25 mouse cellular contexts compared by ENCODE assay signal in genomic region chr13:90926125-90926765, GRCm38 (mm10). TPM values are rescaled to one million over a fixed set of nuclear protein-coding genes. Genes with fewer than 3 reads are reported as not detected.
A peak's percentile ranks its signal among the peaks of the same experiment; 100 is the strongest.
DNase-seq lines count a peak whose midpoint lies in the region; ATAC-seq lines count a peak whose summit lies in the region.
"Had no signal": no experiment of that assay in that cellular context is flagged by ENCODE, and none has a peak within 500 bp of the region (broad histone marks: within the 10 kb centered on the region; RNA-seq: fewer than 3 reads in every experiment).

No protein-coding gene starts in this region.

- H3K4me1 ChIP-seq in liver, embryonic 15.5 days (replicated peaks) = peaks cover 33% of the 10 kb centered on the region
- H3K4me1 ChIP-seq: limb, embryonic 13.5 days had no signal

- no peak overlapping the region for H3K4me3 ChIP-seq in liver, embryonic 15.5 days (replicated peaks)
- H3K4me3 ChIP-seq: embryonic facial prominence, embryonic 13.5 days; gastrocnemius, adult 2 months; heart, embryonic 12.5 days; hindbrain, embryonic 12.5 days; limb, embryonic 13.5 days; midbrain, embryonic 15.5 days; neural tube, embryonic 13.5 days had no signal

- H3K27me3 ChIP-seq in liver, embryonic 15.5 days = no peaks in the 10 kb centered on the region
- H3K27me3 ChIP-seq: embryonic facial prominence, embryonic 13.5 days; heart, embryonic 12.5 days; hindbrain, embryonic 12.5 days; limb, embryonic 13.5 days; midbrain, embryonic 15.5 days; neural tube, embryonic 13.5 days had no signal

- 33% methylated on average over 7 of the region's 7 CpGs for WGBS in liver, embryonic 15.5 days (ENCODE audit: insufficient replicate concordance)

- peak overlapping the region; percentile 38; the same call in 1 of the 2 replicates for H3K27ac ChIP-seq in liver, embryonic 15.5 days (replicated peaks)
- H3K27ac ChIP-seq: embryonic facial prominence, embryonic 13.5 days; gastrocnemius, adult 2 months; hindbrain, embryonic 12.5 days; limb, embryonic 13.5 days; midbrain, embryonic 15.5 days; neural tube, embryonic 13.5 days had no signal

- H3K9me3 ChIP-seq in liver, embryonic 15.5 days (replicated peaks) = no peaks in the 10 kb centered on the region
- H3K9me3 ChIP-seq: embryonic facial prominence, embryonic 13.5 days; heart, embryonic 12.5 days; hindbrain, embryonic 12.5 days; limb, embryonic 13.5 days; midbrain, embryonic 15.5 days; neural tube, embryonic 13.5 days had no signal

- peaks cover 25% of the 10 kb centered on the region for H3K36me3 ChIP-seq in liver, embryonic 15.5 days (replicated peaks)

- ATAC-seq in liver, embryonic 15.5 days (ENCODE audit: insufficient read depth) = no peak
- ATAC-seq in inflammation-experienced regulatory T-cells, adult 6 months = no peak
- ATAC-seq: forebrain, embryonic 14.5 days; midbrain, embryonic 15.5 days had no signal

- no peak overlapping the region for H3K9ac ChIP-seq in liver, embryonic 15.5 days
- H3K9ac ChIP-seq: embryonic facial prominence, embryonic 13.5 days; heart, embryonic 12.5 days; hindbrain, embryonic 12.5 days; limb, embryonic 13.5 days; midbrain, embryonic 15.5 days; neural tube, embryonic 13.5 days had no signal

- peak; percentile 39 for DNase-seq in 416B (ENCODE audit: low read depth)
- DNase-seq in A20 (ENCODE audit: low read depth, low spot score) = peak; percentile 13
- DNase-seq in ZHBTc4 (ENCODE audit: low read depth, low spot score) = peak; percentile 51
- DNase-seq in adipocyte (ENCODE audit: low spot score) = no peak
- no peak for DNase-seq in cerebellum, postnatal 10 days
- DNase-seq: adrenal gland, postnatal 14 days; cerebellum, adult 8-10 months; gastrocnemius, adult 2 months; heart, postnatal 14 days; kidney, adult 8-10 months; kidney, postnatal 14 days; lung, adult 18-20 months; lung, postnatal 14 days; retina, postnatal 1 day had no signal

- no peak overlapping the region for H3K4me2 ChIP-seq in liver, embryonic 15.5 days
- H3K4me2 ChIP-seq: embryonic facial prominence, embryonic 13.5 days; heart, embryonic 12.5 days; hindbrain, embryonic 12.5 days; limb, embryonic 13.5 days; midbrain, embryonic 15.5 days; neural tube, embryonic 13.5 days had no signal

RNA-seq across cellular contexts. Expression of gene Rps23, which starts 3.5 kb away (rescaled TPM):
- polyA plus RNA-seq in liver, embryonic 15.5 days (2015; fragmentation: Nextera tagmentation; extraction: Ambion mirVana) = 88.4 and 121 TPM in 2 replicates
- 1,000 to 10,000 TPM in 2 of 3 experiments, 100 to 1,000 TPM in 1; 794 to 1,408 (median 1,278) TPM for polyA plus RNA-seq in inflammation-experienced regulatory T-cells, adult 6 months (2017; shearing (Covaris generic))

RNA-seq across cellular contexts. Expression of gene Atp6ap1l, which starts 21.1 kb away (rescaled TPM):
- polyA plus RNA-seq in liver, embryonic 15.5 days (2015; fragmentation: Nextera tagmentation; extraction: Ambion mirVana) = 0.08 and 0.28 TPM in 2 replicates
- not detected for polyA plus RNA-seq in inflammation-experienced regulatory T-cells, adult 6 months (2017; shearing (Covaris generic))
- polyA plus RNA-seq: embryonic facial prominence, embryonic 13.5 days; intestine, embryonic 14.5 days; spleen, adult 2 months had no signal

Comparison
In these comparisons a context has a peak if more than half of its experiments do, and no peak if none do; other contexts are left out.
1. DNase-seq: peak in 416B (single experiment), A20 (single experiment) and ZHBTc4 (single experiment); none in adipocyte (single experiment) and cerebellum, postnatal 10 days (0 of 2).